Mouse (Mus musculus): ENCODE results near the gene Rnf115. TPM values are rescaled to one million over a fixed set of nuclear protein-coding genes. Genes with fewer than 3 reads are reported as not detected.

The Rnf115 gene
- polyA plus RNA-seq, 1 experiment from 2014 or later, result 67.1 TPM

DNA sequence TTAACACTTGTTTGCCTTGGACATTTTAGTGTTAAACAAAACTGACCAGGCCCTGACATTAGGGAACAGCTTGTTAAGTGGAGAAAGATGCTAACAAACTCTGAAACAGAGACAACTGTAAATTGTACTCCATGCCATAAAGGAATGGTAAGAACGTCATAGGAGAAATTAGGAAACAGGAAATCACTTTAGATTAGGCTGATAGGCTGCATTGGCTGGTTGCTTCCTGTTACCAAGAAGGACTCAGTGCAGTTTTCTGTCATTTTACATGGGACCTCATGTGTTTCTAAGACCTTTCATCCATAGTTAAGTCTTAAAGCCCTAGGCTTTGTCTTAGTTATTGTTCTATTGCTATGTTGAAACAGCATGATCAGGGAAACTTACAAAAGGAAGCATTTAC lies 19.4 kb downstream of the Rnf115 start:
- H3K4me2 ChIP-seq, result no peak overlapping the region
- WGBS, result 85% methylated on average over 1 of the region's 1 CpGs
- H3K4me3 ChIP-seq, result no peak overlapping the region
- H3K27ac ChIP-seq, result no peak overlapping the region
- no peaks in the 10 kb centered on the region for H3K4me1 ChIP-seq
- no peaks in the 10 kb centered on the region for H3K27me3 ChIP-seq (replicated peaks)
- no peaks in the 10 kb centered on the region for H3K36me3 ChIP-seq (replicated peaks)
- no peaks in the 10 kb centered on the region for H3K9me3 ChIP-seq
- no peak for ATAC-seq (replicated peaks)
- no peak overlapping the region for H3K9ac ChIP-seq

DNA sequence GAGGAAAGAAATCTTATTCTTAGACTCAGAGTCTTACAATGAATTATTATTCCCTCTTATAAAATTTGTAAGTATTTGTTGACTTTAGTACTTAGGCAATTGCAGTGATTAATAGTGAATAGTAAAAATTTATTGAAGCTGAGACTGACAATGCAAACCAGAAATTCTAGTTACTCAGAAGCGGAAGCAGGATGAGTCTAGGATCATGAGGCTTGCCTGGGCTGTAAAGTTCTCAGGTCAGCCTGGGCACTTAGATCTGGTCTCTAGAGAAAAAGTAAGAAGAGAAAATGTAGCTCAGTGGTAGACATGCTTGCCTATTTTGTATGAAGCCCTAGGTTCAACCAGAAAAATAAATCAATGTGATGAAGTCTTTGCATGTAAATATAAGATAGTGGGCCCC lies 28.5 kb downstream of the Rnf115 start:
- Histone ChIP-seq H3K9me3 (no peaks in the 10 kb centered on the region), H3K27me3 (replicated peaks) (no peaks in the 10 kb centered on the region), H3K36me3 (replicated peaks) (no peaks in the 10 kb centered on the region), H3K4me3 (no peak overlapping the region), H3K27ac (no peak overlapping the region), H3K9ac (no peak overlapping the region), H3K4me1 (no peaks in the 10 kb centered on the region), H3K4me2 (no peak overlapping the region)
- ATAC-seq (replicated peaks), result no peak
- WGBS, result 97% methylated on average over 1 of the region's 1 CpGs

DNA sequence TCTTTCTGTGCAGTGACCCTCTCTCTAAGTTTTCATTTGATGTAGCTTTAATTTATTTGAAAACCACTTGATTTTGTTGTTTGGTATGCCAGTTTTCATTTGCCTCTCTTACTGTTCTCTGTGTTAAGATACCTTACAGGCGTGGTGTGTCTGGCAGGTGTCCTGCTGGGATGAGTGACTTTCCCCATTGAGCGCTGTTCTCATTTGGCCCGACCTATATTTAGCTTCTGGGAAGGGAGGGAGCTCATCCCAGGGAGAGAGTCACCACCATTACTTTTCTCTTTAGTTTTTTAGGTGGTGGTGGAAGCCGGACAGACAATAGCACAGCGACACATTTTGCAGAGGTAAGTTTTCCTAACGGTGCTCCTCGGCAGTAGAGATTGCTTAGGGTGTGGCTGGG lies 30.2 kb downstream of the Rnf115 start:
- H3K4me1 ChIP-seq, result no peaks in the 10 kb centered on the region
- no peak overlapping the region for H3K4me2 ChIP-seq
- no peak overlapping the region for H3K4me3 ChIP-seq
- H3K27ac ChIP-seq, result no peak overlapping the region
- no peaks in the 10 kb centered on the region for H3K36me3 ChIP-seq (replicated peaks)
- ATAC-seq (replicated peaks), result no peak
- H3K27me3 ChIP-seq (replicated peaks), result no peaks in the 10 kb centered on the region
- no peak overlapping the region for H3K9ac ChIP-seq
- 57% methylated on average over 7 of the region's 7 CpGs for WGBS
- H3K9me3 ChIP-seq, result no peaks in the 10 kb centered on the region

DNA sequence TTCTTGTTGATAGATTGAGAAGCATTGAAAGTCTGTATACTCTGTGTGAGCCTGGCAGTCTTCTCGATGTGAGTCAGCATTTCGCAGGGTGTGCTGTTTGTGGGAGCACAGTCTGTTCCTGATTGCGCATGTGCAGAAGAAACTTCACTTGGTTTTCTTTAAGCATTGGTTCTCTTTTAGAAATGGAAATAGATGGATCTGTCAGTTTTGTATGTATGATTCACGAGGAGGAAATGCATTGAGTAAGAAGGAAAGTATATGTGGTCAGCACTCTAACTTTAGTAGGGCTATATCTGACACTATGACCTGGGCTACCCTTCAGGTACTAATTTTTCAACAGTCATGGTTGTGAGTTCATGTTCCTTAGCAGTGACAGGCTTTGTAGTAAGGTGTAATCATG lies 32.2 kb downstream of the Rnf115 start:
- H3K9ac ChIP-seq, result no peak overlapping the region
- no peak for ATAC-seq (replicated peaks)
- H3K36me3 ChIP-seq (replicated peaks), result no peaks in the 10 kb centered on the region
- no peak overlapping the region for H3K4me3 ChIP-seq
- WGBS, result 96% methylated on average over 4 of the region's 4 CpGs
- no peaks in the 10 kb centered on the region for H3K27me3 ChIP-seq (replicated peaks)
- H3K27ac ChIP-seq, result no peak overlapping the region
- no peaks in the 10 kb centered on the region for H3K9me3 ChIP-seq
- H3K4me1 ChIP-seq, result no peaks in the 10 kb centered on the region
- no peak overlapping the region for H3K4me2 ChIP-seq

DNA sequence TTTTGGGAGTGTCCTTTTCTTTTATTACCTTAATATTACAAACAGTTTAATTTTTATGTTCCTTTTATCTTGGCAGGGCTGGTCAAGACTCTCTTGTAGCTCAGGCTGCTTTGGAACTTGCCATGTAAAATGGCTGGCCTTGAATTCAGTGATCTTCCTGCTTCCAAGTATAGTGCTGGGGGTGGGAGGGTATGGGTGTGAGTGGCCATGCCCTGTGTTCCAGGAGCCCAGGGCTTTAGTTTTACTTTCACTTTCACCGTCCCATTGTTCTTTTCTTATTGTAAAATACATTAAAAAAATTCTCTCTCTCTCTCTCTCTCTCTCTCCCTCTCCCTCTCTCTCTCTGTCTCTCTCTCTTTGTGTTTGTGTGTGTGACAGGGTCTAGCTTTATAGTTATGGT lies 37.1 kb downstream of the Rnf115 start:
- peaks cover 4% of the 10 kb centered on the region; the same call in 1 of the 2 replicates for H3K4me1 ChIP-seq

DNA sequence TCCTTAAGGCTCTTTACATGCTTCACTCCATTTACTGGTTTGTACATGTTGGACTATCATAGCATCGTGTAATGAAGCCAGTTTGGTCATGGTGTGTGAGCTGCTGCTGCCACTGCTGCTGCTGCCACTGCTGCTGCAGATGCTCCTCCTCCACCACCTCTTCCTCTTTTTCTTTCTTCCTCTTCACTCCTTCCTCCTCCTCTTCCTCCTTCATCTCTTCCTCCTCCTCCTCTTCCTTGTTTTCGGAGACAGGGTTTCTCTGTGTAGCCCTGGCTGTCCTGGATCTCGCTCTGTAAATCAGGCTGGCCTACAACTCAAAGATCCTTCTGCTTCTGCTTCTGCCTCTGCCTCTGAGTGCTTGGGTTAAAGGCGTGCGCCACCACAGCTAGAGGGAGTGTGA lies 42.5 kb downstream of the Rnf115 start:
- H3K27me3 ChIP-seq (replicated peaks), result no peaks in the 10 kb centered on the region
- H3K9me3 ChIP-seq, result no peaks in the 10 kb centered on the region
- H3K9ac ChIP-seq, result no peak overlapping the region
- no peak overlapping the region for H3K27ac ChIP-seq
- H3K4me3 ChIP-seq, result no peak overlapping the region
- peaks cover 4% of the 10 kb centered on the region; the same call in 1 of the 2 replicates for H3K4me1 ChIP-seq
- no peaks in the 10 kb centered on the region for H3K36me3 ChIP-seq (replicated peaks)
- H3K4me2 ChIP-seq, result no peak overlapping the region
- WGBS, result 92% methylated on average over 5 of the region's 5 CpGs
- ATAC-seq (replicated peaks), result no peak

More for the DNA sequence above, 37.1 kb downstream of the Rnf115 start:
- no peaks in the 10 kb centered on the region for H3K27me3 ChIP-seq (replicated peaks)
- H3K9me3 ChIP-seq, result no peaks in the 10 kb centered on the region
- H3K4me2 ChIP-seq, result no peak overlapping the region
- no peak overlapping the region for H3K27ac ChIP-seq
- no peak for ATAC-seq (replicated peaks)
- 88% methylated on average over 1 of the region's 1 CpGs for WGBS
- H3K36me3 ChIP-seq (replicated peaks), result no peaks in the 10 kb centered on the region
- H3K9ac ChIP-seq, result no peak overlapping the region
- no peak overlapping the region for H3K4me3 ChIP-seq

DNA sequence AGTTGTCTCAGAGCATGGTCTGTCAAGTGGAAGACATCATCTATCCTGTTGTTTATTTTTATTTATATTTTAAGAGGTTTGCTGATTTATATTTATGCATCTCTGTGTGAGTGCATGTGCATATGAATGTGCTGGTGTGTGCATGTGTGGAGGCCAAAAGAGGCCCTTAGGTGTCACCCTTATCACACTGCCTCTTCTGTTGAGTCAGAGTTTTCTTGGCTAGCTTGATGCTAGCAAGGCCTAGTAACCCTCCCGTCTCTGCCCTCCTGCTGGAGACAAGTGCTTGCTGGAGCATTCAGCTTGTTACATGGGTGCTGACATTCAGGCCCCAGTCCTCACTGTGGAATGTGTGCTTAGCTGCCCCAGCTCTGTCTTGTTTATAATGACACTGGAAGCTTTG lies 45.5 kb downstream of the Rnf115 start:
- H3K9ac ChIP-seq, result no peak overlapping the region
- no peak for ATAC-seq (replicated peaks)
- WGBS, result 63% methylated on average over 1 of the region's 1 CpGs
- H3K4me2 ChIP-seq, result no peak overlapping the region
- no peak overlapping the region for H3K4me3 ChIP-seq
- no peaks in the 10 kb centered on the region for H3K4me1 ChIP-seq
- H3K36me3 ChIP-seq (replicated peaks), result no peaks in the 10 kb centered on the region
- no peaks in the 10 kb centered on the region for H3K27me3 ChIP-seq (replicated peaks)
- H3K27ac ChIP-seq, result no peak overlapping the region
- no peaks in the 10 kb centered on the region for H3K9me3 ChIP-seq

DNA sequence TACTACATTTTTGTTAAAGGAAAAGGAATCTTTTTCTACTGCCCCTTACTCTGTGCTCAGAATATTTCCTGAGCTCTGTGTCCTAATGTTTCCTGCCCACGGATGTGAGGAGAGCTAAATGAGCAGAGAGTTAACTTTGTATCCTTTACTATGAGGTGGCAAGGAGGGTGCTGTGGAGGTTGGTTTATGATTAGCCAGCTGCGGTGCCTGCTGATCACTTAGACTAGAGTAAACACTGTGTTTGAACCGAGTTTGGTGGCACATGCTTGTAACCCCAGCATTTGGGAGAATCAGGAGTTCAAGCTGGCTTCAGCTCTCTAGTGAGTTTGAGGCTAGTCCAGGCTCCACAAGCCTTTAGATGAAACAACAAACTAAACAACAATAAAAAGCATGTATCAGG lies 49.7 kb downstream of the Rnf115 start:
- Histone ChIP-seq H3K4me2 (no peak overlapping the region), H3K4me3 (no peak overlapping the region), H3K9me3 (no peaks in the 10 kb centered on the region), H3K36me3 (replicated peaks) (no peaks in the 10 kb centered on the region), H3K27ac (no peak overlapping the region), H3K4me1 (no peaks in the 10 kb centered on the region), H3K9ac (no peak overlapping the region), H3K27me3 (replicated peaks) (no peaks in the 10 kb centered on the region)
- WGBS, result 86% methylated on average over 3 of the region's 3 CpGs
- ATAC-seq (replicated peaks), result no peak

DNA sequence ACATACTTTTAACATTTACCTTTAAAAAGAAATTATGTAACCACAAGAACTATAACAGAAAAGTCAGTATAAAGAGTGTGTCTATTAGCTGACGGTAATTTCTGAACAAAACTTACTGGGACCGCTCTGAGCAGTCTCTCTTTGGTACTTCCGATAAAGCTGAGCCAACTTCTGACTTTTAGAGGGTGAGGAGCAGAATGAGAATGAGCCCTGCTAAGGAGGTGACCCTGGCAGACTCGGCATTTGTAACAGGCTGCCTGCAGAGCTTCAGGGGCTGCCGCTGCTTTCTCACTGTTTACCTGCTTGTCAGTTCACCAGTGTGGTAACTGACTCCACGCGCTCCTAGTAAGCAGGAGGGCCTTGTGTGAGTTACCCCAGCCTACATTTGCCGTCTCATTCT lies 54.8 kb downstream of the Rnf115 start:
- no peak for ATAC-seq (replicated peaks)
- Histone ChIP-seq H3K27ac (no peak overlapping the region), H3K9ac (no peak overlapping the region), H3K4me2 (no peak overlapping the region), H3K4me1 (no peaks in the 10 kb centered on the region), H3K27me3 (replicated peaks) (no peaks in the 10 kb centered on the region), H3K4me3 (no peak overlapping the region), H3K36me3 (replicated peaks) (0 out of 2 replicates have a peak, but pooled peaks cover 3% of the 10 kb centered on the region), H3K9me3 (no peaks in the 10 kb centered on the region)
- 72% methylated on average over 8 of the region's 8 CpGs for whole genome bisulfite sequencing

DNA sequence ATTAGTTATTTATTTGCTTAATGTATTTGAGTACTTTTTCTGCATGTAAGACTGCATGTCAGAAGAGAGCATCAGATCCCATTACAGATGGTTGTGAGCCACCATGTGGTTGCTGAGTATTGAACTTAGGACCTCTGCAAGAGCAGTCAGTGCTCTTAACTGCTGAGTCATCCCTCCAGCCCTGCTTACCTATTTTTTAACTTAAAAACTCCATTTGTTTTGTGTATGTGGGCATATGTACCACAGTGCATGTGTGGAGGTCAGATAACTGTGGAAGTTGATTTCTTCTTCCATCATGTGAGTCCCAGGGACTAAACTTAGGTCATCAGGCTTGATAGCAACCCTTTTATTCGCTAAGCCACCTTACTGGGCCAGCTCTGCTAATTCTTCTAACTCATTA lies 60.3 kb downstream of the Rnf115 start:
- Histone ChIP-seq H3K36me3 (replicated peaks) (0 out of 2 replicates have a peak, but pooled peaks cover 15% of the 10 kb centered on the region), H3K9me3 (no peaks in the 10 kb centered on the region), H3K4me2 (no peak overlapping the region), H3K27me3 (replicated peaks) (no peaks in the 10 kb centered on the region), H3K4me3 (no peak overlapping the region), H3K27ac (no peak overlapping the region), H3K4me1 (no peaks in the 10 kb centered on the region), H3K9ac (no peak overlapping the region)
- 96% methylated on average over 1 of the region's 1 CpGs for WGBS
- ATAC-seq (replicated peaks), result no peak

DNA sequence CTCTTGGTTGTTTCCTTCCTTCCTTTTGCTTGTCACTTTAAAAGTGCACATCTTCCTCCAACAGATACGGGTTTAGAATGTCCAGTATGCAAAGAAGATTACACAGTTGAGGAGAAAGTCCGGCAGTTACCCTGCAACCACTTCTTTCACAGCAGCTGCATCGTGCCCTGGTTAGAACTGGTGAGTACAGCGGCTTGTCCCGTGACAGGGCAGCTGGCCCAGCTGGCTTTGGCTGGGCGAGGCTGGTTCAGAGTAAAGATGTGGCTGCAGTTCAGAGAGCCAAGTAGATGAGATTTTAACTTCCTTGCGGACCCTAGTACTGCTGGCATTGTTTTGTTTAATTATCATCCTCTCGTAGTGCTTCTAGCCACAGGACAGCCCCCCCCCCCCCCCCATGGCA lies 61.0 kb downstream of the Rnf115 start:
- H3K4me3 ChIP-seq, result no peak overlapping the region
- 89% methylated on average over 8 of the region's 8 CpGs for WGBS
- no peak overlapping the region for H3K9ac ChIP-seq
- 0 out of 2 replicates have a peak, but pooled peaks cover 15% of the 10 kb centered on the region for H3K36me3 ChIP-seq (replicated peaks)
- no peak for ATAC-seq (replicated peaks)
- no peak overlapping the region for H3K4me2 ChIP-seq
- no peaks in the 10 kb centered on the region for H3K27me3 ChIP-seq (replicated peaks)
- no peak overlapping the region for H3K27ac ChIP-seq
- H3K9me3 ChIP-seq, result no peaks in the 10 kb centered on the region
- H3K4me1 ChIP-seq, result no peaks in the 10 kb centered on the region

DNA sequence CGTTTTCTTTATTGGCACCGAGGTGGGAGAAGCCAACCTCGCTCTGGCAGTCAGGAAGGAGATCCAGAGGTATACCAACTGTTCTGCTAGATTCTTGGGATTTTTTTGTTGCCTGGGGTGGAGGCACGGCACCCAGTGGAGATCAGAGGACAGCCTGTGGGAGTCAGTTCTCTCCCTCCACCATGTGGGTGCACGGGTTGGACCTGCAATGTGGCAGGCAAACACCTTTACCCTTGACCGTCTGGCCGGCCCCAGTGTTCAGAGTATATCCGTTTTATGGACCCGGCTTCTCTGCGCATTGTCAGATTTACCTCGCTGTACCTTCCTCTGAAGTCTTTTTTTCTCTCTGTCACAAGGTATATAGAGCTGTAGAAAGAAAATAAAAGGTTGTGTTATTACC lies 72.8 kb downstream of the Rnf115 start:
- no peaks in the 10 kb centered on the region for H3K27me3 ChIP-seq (replicated peaks)
- no peak overlapping the region for H3K4me3 ChIP-seq
- H3K4me2 ChIP-seq, result no peak overlapping the region
- no peaks in the 10 kb centered on the region for H3K36me3 ChIP-seq (replicated peaks)
- 92% methylated on average over 11 of the region's 11 CpGs for WGBS
- H3K9ac ChIP-seq, result no peak overlapping the region
- no peak overlapping the region for H3K27ac ChIP-seq
- no peaks in the 10 kb centered on the region for H3K4me1 ChIP-seq
- ATAC-seq (replicated peaks), result no peak
- H3K9me3 ChIP-seq, result no peaks in the 10 kb centered on the region

DNA sequence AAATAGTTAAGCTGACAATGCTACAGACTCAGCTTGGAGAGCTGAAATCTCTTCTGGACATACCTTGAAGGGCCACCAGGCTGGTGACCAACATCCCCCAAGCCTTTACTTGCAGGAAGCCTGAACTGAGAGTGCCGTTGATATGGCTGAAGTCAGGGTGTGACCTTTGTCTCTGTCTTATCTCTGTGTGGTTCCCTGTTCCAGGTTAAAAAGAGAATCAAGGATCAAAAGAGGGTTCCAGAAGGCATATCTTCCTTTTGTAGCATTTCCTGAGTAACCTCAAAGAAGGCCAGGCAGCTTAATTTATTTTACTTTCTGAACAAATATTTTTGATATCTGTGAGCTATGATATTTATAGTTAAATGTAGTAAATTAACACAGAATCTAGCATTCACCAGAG lies 74.8 kb downstream of the Rnf115 start:
- no peak overlapping the region for H3K4me2 ChIP-seq
- 72% methylated on average over 1 of the region's 1 CpGs for WGBS
- no peaks in the 10 kb centered on the region for H3K9me3 ChIP-seq
- no peaks in the 10 kb centered on the region for H3K27me3 ChIP-seq (replicated peaks)
- no peak for ATAC-seq (replicated peaks)
- no peak overlapping the region for H3K27ac ChIP-seq
- H3K4me1 ChIP-seq, result no peaks in the 10 kb centered on the region
- H3K36me3 ChIP-seq (replicated peaks), result no peaks in the 10 kb centered on the region
- H3K9ac ChIP-seq, result no peak overlapping the region
- H3K4me3 ChIP-seq, result no peak overlapping the region

DNA sequence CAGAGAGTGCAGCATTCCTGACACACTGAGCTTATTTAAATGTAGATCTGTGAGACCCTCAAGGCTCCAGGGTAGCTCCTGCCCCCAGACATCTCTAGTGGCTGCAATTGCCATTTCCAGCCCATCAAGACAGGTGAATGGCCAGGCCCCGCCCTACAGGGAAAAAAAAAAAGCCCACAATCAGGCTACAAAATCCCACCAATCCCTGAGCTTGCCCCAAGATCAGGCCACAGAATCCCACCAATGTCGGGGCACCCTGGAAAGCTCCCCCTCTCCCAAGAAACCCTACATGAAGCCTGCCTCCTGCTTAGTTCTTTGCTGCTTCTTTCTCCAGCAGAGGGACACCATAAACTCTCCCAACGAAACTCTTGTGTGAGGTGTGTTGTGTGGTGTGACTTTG lies 80.7 kb downstream of the Rnf115 start:
- Histone ChIP-seq H3K36me3 (replicated peaks) (no peaks in the 10 kb centered on the region), H3K9me3 (no peaks in the 10 kb centered on the region), H3K4me2 (no peak overlapping the region), H3K9ac (no peak overlapping the region), H3K27ac (no peak overlapping the region), H3K4me1 (peaks cover under 1% of the 10 kb centered on the region; the same call in 1 of the 2 replicates), H3K27me3 (replicated peaks) (no peaks in the 10 kb centered on the region), H3K4me3 (no peak overlapping the region)
- ATAC-seq (replicated peaks), result no peak
- WGBS, result 67% methylated on average over 3 of the region's 3 CpGs

Measured in midbrain, embryonic 15.5 days (tissue).